Mouse (Mus musculus) limb, embryonic 15.5 days (tissue): ENCODE measurements around the gene Ipcef1. TPM values are rescaled to one million over a fixed set of nuclear protein-coding genes. Genes with fewer than 3 reads are reported as not detected.
"Not testable (repeated sequence)": the region's sequence is repeated elsewhere in the genome, so short reads cannot be mapped to it uniquely, and the experiment has no call there.

Experiments
- ATAC-seq: fragments of 200-750 bp; cut with Nextera tagmentation; 2 replicates; pipeline ENCODE4 v1.8.0; 2017; ENCODE audit warnings: low read depth, moderate TSS enrichment; ENCODE audit not compliant: insufficient number of reproducible peaks, low FRiP score, low TSS enrichment
- H3K27ac ChIP-seq: fragments of 300-500 bp; sonication (generic); 2 replicates; pipeline ENCODE4 v1.5.1; 2015; ENCODE audit warnings: moderate library complexity, mild to moderate bottlenecking, inconsistent platforms
- H3K27me3 ChIP-seq: fragments of 300-500 bp; sonication (generic); 2 replicates; pipeline ENCODE4 v1.6.1; 2015; ENCODE audit warnings: inconsistent platforms
- H3K36me3 ChIP-seq: fragments of 300-500 bp; sonication (generic); 2 replicates; pipeline ENCODE4 v1.6.1; 2015; ENCODE audit warnings: inconsistent platforms
- H3K4me1 ChIP-seq: fragments of 300-500 bp; sonication (generic); 2 replicates; pipeline ENCODE4 v1.6.1; 2015; ENCODE audit warnings: inconsistent platforms
- H3K4me2 ChIP-seq: fragments of 300-500 bp; sonication (generic); 2 replicates; pipeline ENCODE4 v1.6.1; 2015; ENCODE audit warnings: mild to moderate bottlenecking, inconsistent platforms
- H3K4me3 ChIP-seq: fragments of 300-500 bp; sonication (generic); 2 replicates; pipeline ENCODE4 v1.5.1; 2015; ENCODE audit warnings: mild to moderate bottlenecking, inconsistent platforms
- H3K9ac ChIP-seq: fragments of 300-500 bp; sonication (generic); 2 replicates; pipeline ENCODE4 v1.6.1; 2015; ENCODE audit warnings: inconsistent platforms
- H3K9me3 ChIP-seq: fragments of 300-500 bp; sonication (generic); 2 replicates; pipeline ENCODE4 v1.6.1; 2016; ENCODE audit warnings: inconsistent platforms
- WGBS: fragments of 180-500 bp; shearing (Covaris S2); methylation state at CpG from one replicate; pipeline ENCODE4 v1.1.7; 2015; 5-methylcytosine and 5-hydroxymethylcytosine counted together
- polyA plus RNA-seq: library from polyadenylated mRNA; unstranded; fragments of >200 nt; fragmentation: Nextera tagmentation; extraction: Ambion mirVana; gene quantifications from 2 replicates; pipeline ENCODE4 v1.2.1, GENCODE M21; 2015

The Ipcef1 gene
- polyA plus RNA-seq, 1 experiment from 2014 or later = 0.14 TPM

DNA sequence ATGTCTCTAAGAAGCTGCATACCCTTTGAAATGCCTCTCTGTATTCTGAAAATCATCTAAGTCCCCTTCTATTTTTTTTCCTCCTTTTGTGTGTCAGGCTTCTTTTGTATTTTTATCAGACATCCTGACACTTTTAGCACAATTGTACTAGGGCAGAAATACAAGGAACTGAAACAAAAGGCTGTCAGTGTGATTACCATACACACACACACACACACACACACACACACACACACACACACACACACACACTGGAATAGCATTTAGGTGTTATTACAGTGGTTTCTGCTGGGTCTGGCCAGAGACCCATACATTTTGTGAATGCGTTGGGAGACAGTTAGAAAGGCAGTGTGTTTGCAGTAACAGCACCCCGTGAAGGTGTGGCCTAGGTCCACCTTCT, 18.8 kb downstream of the Ipcef1 start:
- Histone ChIP-seq H3K36me3 (no peaks in the 10 kb centered on the region), H3K9me3 (no peaks in the 10 kb centered on the region), H3K4me1 (no peaks in the 10 kb centered on the region), H3K4me3 (no peak overlapping the region), H3K27me3 (no peaks in the 10 kb centered on the region), H3K27ac (no peak overlapping the region), H3K9ac (no peak overlapping the region), H3K4me2 (no peak overlapping the region)
- WGBS = 82% methylated on average over 2 of the region's 2 CpGs
- ATAC-seq = no peak

DNA sequence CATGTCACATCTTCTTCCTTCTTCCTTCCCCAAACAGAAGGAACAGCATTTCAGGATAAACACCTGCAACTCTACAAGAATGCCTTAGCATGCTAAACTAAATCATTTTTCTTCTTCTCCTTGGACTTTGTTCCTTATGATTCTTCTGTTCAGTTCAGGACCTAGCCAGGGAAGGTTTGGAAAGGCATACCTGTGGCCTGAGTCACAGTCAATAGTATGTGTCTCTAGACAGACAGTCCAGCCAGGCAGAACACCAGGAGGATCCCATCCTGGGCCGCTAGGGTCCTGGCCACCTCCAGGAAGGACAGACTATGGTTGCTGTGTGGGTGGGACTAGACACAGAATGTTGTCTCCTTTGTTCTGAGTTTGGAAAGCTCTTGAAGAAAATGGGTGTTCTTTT, 27.2 kb downstream of the Ipcef1 start:
- Histone ChIP-seq H3K27ac (no peak overlapping the region), H3K36me3 (no peaks in the 10 kb centered on the region), H3K4me3 (no peak overlapping the region), H3K9me3 (no peaks in the 10 kb centered on the region), H3K4me2 (no peak overlapping the region), H3K9ac (no peak overlapping the region), H3K27me3 (no peaks in the 10 kb centered on the region), H3K4me1 (no peaks in the 10 kb centered on the region)
- no peak for ATAC-seq
- WGBS = 81% methylated on average over 1 of the region's 1 CpGs

DNA sequence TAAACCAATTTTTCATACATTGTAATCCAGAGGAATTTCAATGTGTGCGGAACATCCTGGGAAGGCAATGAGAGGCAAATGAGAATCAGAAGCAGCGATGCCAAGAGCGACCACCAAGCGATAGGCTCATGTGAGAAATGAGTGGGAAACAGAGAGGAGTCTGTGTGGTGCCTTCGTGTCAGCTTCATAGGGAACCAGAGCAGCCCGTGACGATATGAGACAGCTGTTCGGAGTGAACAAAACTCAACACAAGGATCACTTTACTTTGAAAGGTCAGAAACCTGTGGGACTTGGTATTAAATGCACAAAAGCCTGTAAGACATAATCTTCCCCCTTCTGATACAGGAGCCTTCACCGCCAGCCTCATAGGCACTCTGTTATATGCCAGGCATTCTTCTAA, 31.7 kb downstream of the Ipcef1 start:
- Histone ChIP-seq H3K27ac (no peak overlapping the region), H3K4me1 (no peaks in the 10 kb centered on the region), H3K27me3 (no peaks in the 10 kb centered on the region), H3K4me2 (no peak overlapping the region), H3K36me3 (no peaks in the 10 kb centered on the region), H3K4me3 (no peak overlapping the region), H3K9me3 (no peaks in the 10 kb centered on the region), H3K9ac (no peak overlapping the region)
- WGBS = 85% methylated on average over 9 of the region's 9 CpGs
- ATAC-seq = no peak

DNA sequence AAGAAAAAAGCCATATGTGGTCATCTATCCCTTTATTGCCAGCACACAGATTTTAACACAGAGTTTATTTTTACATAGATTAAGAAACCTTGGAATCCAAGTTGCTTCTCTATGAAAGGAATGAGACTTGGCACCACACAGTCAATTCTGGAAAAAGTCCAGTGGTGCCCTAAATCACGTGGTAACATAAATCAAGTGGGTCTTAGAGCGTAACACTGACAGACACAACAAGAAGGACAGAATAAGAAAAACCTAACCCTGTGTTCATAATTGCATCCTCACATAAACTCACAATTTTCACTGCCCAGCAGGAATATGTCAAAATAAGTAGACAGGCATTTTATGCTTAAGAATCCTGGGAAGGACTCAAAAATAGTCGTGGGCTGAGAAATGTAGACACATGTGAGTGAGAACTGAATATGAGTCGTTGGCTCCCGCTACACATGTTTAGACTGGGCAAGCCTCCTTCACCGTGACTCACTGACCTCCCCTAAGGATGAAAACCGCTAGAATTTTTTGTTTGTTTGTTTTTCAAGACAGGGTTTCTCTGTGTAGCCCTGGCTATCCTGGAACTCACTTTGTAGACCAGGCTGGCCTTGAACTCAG, 32.4 kb downstream of the Ipcef1 start:
- H3K36me3 ChIP-seq = no peaks in the 10 kb centered on the region
- no peak overlapping the region for H3K27ac ChIP-seq
- no peaks in the 10 kb centered on the region for H3K9me3 ChIP-seq
- H3K4me2 ChIP-seq = no peak overlapping the region
- H3K4me1 ChIP-seq = no peaks in the 10 kb centered on the region
- H3K27me3 ChIP-seq = no peaks in the 10 kb centered on the region
- no peak overlapping the region for H3K9ac ChIP-seq
- 66% methylated on average over 7 of the region's 7 CpGs for WGBS
- H3K4me3 ChIP-seq = no peak overlapping the region
- ATAC-seq = no peak

DNA sequence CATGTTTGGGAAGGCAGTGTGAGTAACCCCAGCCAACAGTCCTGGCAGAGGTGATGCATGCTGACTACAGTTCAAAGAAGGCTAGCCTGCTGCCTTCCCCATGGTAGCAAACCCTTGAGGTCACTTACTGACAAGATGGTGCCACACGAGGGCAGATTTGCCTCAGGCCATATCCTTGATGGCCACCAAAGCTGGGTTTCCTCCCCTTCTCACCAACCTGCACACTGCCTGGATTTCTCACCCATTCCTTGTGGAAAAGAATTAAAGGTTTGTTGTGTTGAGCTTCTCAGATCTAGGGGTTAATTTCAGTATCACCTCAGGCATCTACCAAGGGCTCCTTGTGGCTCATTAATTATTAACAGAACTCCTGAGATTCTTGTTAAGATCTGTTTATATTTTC, 37.1 kb downstream of the Ipcef1 start:
- no peak overlapping the region for H3K9ac ChIP-seq
- no peaks in the 10 kb centered on the region for H3K4me1 ChIP-seq
- no peak overlapping the region for H3K4me3 ChIP-seq
- no peak overlapping the region for H3K4me2 ChIP-seq
- H3K36me3 ChIP-seq = no peaks in the 10 kb centered on the region
- no peak overlapping the region for H3K27ac ChIP-seq
- H3K9me3 ChIP-seq = no peaks in the 10 kb centered on the region
- WGBS = 14% methylated on average over 1 of the region's 1 CpGs
- H3K27me3 ChIP-seq = no peaks in the 10 kb centered on the region
- ATAC-seq = no peak

DNA sequence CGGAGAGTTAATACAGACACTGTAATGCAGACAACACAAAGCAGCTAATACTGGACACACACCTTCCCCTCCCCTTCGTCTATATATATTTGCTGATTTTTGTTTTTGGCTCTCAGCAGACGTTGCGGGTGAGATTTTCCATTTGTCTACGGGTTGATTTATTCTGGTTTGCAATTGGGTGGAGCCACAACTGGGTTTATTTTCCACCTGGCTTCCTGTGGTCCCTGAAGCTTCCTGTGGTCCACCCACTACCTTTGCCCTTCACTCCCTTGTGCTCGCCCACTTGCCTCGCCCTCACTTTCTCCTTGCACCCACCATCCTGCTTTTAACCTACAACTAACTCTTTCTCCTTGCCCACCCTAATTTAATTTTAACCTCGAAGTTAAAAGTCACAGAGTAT, 41.7 kb downstream of the Ipcef1 start:
- ATAC-seq = no peak

DNA sequence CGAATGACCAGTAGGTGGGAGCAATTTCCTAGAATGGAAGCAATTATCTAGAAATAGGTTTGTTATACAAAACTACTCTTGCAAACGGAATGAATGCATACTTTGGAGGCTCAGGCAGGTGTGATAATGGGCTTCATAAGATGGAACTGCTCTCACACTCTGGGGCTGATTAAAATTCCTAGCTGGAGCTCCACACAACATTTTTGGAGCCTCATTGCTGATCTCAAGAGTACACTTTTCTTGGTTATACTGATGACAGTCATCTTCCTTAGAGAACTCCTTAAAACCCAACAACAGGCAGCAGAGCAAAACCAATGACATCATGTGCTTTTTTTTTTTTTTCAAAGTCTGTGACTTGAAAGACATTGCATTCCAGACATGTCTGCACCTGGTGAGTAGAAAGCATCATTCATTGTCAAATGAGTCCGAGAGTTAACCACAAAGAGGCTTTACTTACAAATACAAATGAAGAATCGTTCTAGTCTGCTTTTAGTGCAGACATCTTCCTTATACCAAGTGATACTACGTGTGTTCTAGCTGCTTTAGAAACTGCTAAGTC, 47.2 kb downstream of the Ipcef1 start:
- Histone ChIP-seq H3K27ac (no peak overlapping the region), H3K27me3 (no peaks in the 10 kb centered on the region), H3K4me1 (no peaks in the 10 kb centered on the region), H3K4me2 (no peak overlapping the region), H3K36me3 (no peaks in the 10 kb centered on the region), H3K9ac (no peak overlapping the region), H3K9me3 (no peaks in the 10 kb centered on the region), H3K4me3 (no peak overlapping the region)
- WGBS = 53% methylated on average over 5 of the region's 5 CpGs
- ATAC-seq = no peak

More for the DNA sequence above, 41.7 kb downstream of the Ipcef1 start:
- Histone ChIP-seq H3K27ac (no peak overlapping the region), H3K9ac (no peak overlapping the region), H3K4me1 (no peaks in the 10 kb centered on the region), H3K9me3 (no peaks in the 10 kb centered on the region), H3K27me3 (no peaks in the 10 kb centered on the region), H3K4me2 (no peak overlapping the region), H3K36me3 (no peaks in the 10 kb centered on the region), H3K4me3 (no peak overlapping the region)
- 75% methylated on average over 8 of the region's 8 CpGs for whole genome bisulfite sequencing

DNA sequence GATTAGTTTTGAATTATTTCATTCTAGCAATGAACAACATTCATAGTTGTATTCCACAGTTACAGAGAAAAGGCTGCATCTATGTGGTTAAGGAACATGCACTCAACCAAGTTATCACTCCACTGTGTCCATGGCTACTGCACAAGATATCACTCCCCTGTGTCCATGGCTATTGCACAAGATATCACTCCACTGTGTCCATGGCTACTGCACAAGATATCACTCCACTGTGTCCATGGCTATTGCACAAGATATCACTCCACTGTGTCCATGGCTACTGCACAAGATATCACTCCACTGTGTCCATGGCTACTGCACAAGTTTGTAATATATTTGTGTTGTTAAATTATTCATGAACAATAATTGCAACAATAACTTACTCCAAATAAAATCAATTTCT, 48.4 kb downstream of the Ipcef1 start:
- H3K4me1 ChIP-seq, H3K4me3 ChIP-seq, ATAC-seq, H3K9me3 ChIP-seq, H3K9ac ChIP-seq, H3K27ac ChIP-seq, H3K27me3 ChIP-seq, H3K4me2 ChIP-seq, H3K36me3 ChIP-seq: not testable (repeated sequence)

DNA sequence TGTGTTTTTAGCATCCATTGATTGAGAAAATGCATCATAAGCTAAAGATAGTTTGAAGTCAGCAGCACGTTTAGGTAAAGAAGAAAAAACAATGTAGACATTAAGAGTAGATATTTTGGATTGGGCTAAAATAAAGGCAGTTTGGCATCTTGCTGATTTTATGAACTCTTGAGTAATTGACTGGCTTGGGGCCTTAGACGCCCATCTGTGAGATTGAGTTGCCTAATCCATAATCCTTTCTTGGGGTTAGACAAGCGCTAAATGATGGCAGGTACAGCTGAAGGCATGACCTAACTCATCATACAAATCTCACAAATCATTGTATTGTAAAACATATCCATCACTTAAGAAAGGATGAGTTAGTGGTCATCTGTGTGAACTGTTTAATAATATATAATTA, 52.9 kb downstream of the Ipcef1 start:
- ATAC-seq = no peak
- Histone ChIP-seq H3K36me3 (no peaks in the 10 kb centered on the region), H3K9ac (no peak overlapping the region), H3K4me2 (no peak overlapping the region), H3K4me1 (no peaks in the 10 kb centered on the region), H3K27me3 (no peaks in the 10 kb centered on the region), H3K27ac (no peak overlapping the region), H3K9me3 (no peaks in the 10 kb centered on the region), H3K4me3 (no peak overlapping the region)
- WGBS = 80% methylated on average over 3 of the region's 3 CpGs

DNA sequence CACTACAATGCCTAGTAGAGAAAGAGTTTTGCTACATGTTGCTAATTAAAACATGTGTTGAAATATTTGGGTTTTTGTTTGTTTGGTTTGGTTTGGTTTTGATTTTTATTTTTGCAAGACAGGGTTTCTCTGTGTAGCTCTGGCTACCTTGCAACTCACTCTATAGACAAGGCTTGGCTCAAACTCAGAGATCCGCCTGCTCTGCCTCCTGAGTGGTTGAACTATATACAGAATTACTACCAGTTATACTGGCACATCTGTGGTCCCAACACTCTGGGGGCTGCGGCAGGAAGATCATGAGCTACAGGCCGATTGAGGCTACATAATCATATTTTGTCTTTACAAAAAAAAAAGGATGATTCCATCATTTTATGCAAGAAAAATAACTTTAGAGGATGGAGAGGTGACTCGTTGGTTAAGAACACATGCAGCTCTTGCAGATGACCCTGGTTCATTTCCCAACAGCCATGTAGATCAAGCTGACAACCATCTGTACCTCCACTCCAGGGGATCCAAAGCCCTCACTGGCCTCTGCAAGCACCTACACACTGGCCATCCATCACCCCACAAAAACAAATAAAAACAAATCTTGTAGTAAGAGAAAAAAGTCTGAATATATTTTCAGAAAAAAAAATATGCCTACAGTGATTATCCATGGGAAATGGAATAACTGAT, 53.6 kb downstream of the Ipcef1 start:
- no peak overlapping the region for H3K9ac ChIP-seq
- no peak for ATAC-seq
- H3K36me3 ChIP-seq = no peaks in the 10 kb centered on the region
- no peak overlapping the region for H3K27ac ChIP-seq
- no peak overlapping the region for H3K4me2 ChIP-seq
- H3K4me1 ChIP-seq = no peaks in the 10 kb centered on the region
- H3K27me3 ChIP-seq = no peaks in the 10 kb centered on the region
- no peaks in the 10 kb centered on the region for H3K9me3 ChIP-seq
- 81% methylated on average over 4 of the region's 4 CpGs for WGBS
- H3K4me3 ChIP-seq = no peak overlapping the region

DNA sequence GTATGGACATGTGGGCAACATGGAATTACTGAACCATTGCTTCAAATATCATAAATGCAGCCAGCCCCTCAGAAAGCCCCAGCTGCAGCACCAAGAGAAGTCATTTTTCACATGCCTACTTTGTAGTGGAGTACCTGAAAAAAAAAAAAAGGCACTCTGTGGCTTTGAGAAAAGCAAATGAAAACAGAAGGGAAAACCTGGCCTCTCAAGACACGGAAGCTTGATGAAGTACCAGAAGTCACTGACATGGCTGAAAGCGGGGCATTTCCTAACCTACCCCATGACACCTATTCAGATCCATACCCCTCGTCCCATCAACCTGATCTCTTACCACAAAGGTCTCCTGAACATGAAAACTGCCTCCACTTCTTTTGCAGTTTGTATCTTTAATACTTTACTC, 55.4 kb downstream of the Ipcef1 start:
- 66% methylated on average over 3 of the region's 3 CpGs for WGBS
- H3K27ac ChIP-seq = no peak overlapping the region
- no peak overlapping the region for H3K4me3 ChIP-seq
- H3K36me3 ChIP-seq = no peaks in the 10 kb centered on the region
- H3K9me3 ChIP-seq = no peaks in the 10 kb centered on the region
- H3K4me2 ChIP-seq = no peak overlapping the region
- no peak for ATAC-seq
- H3K27me3 ChIP-seq = no peaks in the 10 kb centered on the region
- no peak overlapping the region for H3K9ac ChIP-seq
- no peaks in the 10 kb centered on the region for H3K4me1 ChIP-seq

DNA sequence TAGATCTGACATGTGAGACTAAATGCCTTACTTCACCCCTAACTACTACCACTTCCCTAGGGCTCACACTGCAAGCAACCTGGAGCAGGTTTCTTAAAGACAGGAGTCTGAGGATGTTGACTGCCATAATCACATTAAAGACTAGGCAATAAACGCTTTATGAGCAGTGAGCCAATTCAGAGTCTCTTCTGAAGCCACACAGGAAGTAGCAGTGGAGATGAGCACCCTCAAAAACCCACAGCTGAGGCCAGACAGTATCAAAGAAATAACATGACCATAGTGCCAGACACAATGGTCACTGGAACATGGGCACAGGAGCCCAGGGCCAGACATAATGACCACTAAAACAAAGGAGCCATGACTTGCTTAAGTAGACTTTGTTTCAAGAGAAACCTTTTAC, 63.7 kb downstream of the Ipcef1 start:
- Histone ChIP-seq H3K9me3 (no peaks in the 10 kb centered on the region), H3K36me3 (no peaks in the 10 kb centered on the region), H3K9ac (no peak overlapping the region), H3K27ac (no peak overlapping the region), H3K4me2 (no peak overlapping the region), H3K4me3 (no peak overlapping the region), H3K4me1 (peaks cover 2% of the 10 kb centered on the region; the same call in 1 of the 2 replicates), H3K27me3 (no peaks in the 10 kb centered on the region)
- no peak for ATAC-seq
- WGBS = 68% methylated on average over 1 of the region's 1 CpGs
